Mouse (Mus musculus) urinary bladder, postnatal 10 days (tissue): ENCODE data around the gene Olfr161.
"Not testable (repeated sequence)": the region's sequence is repeated elsewhere in the genome, so short reads cannot be mapped to it uniquely, and the experiment has no call there.

ENCODE experiments used
- DNase-seq: peaks from one replicate; pipeline ENCODE4 v3.0.0; 2022; ENCODE audit warnings: low spot score

Olfr161 gene

DNA sequence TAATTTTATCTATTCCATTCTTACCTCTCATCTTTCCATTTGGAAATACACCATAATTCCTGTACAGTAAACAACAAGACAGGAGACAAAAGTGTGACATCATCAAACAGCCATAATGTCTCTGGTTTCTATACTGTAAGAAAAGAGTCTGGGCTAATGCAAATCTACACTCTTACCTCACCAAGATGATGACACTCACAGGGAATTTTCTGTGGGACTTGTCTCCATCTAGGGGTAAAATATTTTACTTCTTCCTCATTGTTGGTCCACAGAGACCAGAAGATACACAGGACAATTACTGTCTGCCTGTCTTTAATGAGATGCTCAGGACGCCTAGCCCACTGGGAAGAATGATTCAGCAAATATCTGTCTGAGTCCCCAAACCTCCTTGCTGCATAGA lies at the start of gene Olfr161:
Gene Olfr161, plus strand, starts transcription at position 352 of the 400 bp plus-strand sequence.
- no peak for DNase-seq

DNA sequence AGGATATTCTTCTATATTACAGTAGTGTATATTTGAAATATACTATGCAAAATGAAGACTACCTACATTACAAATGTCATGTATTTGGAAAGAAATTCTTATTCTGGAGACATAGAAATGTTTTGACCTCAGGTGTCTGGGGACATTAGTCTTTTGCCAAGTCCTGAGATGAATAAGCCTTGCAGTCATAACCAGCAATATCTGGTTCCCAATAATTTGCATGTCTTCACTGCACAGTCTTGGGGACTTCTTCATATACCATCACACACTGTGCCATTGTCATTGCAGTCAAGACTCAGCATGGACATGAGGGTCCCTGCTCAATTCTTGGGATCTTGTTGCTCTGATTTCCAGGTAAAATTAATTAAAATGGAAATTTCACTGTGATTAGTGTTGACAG lies 27.3 kb upstream of the Olfr161 start:
- no peak for DNase-seq

DNA sequence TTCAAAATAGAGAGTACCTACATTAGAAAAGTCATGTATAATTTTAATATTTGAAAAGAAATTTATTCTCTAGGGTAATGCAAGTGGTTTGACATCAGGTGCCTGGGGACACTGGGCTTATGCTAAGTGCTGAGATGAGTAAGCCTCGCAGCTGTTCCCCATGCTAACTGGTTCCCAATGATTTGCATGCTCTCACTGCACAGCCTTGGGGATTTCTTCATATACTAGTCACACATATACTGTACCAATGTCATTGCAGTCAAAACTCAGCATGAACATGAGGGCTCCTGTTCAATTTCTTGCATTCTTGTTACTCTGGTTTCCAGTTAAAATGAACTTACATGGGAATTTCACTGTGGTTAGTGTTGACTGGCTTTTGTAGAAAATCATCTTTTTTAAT lies 13.2 kb upstream of the Olfr161 start:
- not testable (repeated sequence) for DNase-seq

DNA sequence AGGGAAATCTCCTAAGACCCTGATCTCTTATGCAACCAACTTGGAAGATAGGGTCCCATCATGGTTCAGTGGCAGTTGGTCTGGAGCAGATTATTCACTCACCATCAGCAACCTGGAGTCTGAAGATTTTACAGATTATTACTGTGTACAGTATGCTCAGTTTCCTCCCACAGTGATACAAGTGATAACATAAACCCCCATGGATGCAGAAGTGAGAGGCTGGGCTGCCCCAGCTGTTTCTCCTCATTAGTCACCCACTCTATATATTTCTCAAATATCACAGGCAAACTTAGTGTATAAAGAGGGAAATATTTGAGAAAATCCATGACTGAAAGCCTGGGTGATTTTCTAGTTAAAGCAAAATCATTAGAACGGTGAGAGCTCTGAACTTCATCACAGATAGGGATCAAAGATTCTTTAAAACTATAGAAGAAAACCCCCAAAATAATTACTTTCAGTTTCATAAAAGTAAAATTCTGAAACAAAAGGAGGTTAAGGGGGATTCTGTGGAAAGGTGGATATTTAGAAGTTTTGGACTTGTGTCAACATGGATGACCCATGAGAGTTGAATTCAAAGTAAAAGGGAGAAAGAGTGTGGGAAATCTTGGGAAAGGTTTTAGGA lies 12.5 kb upstream of the Olfr161 start:
- not testable (repeated sequence) for DNase-seq

DNA sequence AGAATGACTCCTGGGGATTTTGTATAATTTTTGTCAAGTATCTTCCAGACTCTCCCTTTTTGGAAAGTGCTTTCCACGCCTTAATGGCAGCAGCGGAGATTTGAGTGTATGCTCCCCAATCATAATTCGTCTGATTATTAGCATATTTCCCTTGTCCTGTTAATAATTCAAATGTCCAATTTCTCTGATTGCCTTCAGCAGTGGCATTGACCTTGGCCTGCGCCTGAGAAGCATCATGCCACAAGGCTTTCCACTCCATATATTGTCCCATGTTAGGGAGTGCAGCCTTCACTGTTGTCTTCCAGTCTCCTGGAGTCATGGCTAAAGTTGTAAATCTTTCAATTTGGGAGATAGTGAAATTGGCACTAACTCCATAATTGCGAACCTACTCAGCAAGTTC lies 40.5 kb downstream of the Olfr161 start:
- not testable (repeated sequence) for DNase-seq

DNA sequence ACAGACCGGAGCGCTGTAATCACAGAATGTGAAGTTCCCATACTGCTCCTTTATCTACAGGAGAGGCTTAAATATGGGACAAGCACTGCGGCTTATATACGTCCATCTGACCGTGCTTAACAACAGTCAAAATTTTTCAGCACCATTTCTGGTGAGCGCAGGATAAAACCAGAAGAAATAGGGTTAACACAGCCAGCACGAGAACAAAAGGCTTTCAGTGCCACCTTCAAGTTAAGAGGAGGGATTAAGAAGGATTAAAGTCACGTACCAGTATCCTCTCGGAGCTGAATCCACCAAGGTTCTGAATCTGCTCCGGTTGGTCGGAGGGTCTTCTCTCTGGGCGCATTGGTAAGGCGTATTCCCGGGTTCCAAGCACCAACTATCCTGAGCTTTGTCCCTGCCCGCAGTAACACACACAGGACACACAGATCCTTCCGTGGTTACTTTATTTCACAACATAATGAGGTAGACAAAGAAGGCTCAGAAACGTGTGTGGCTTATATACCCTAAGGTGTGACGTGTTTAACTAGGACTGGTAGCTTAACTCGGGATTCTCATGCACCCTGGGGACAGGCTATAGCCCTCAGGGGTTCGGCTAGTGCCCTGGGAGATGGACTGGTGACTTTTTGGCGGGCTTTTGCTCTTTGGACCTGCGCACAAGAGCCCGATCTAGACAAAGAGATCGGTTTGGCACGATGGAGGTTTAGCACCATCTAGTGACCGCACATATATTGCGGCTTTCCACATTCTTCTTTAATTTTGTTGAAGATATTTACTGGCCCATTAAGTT lies 41.9 kb downstream of the Olfr161 start:
- DNase-seq: not testable (repeated sequence)
